ENCODE assay signal across 8 mouse cellular contexts in the genomic region with DNA sequence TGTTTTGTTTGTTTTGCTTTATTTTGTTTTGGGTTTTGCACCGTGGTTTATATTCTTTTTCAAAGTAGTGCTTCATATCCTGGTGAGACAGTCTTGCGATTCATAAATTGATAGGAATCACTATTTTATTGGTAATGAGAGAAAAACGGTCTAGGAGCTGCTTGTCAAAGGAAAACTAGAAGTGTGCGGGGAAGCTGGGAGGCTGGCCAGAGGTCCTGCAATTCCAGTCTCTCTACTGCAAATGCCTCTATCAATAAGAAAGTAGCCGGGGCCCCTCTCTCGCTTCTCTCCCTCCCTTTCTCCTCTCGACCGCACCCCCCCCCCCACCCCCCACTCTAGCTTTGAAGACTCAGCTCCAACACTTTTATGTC. TPM values are rescaled to one million over a fixed set of nuclear protein-coding genes. Genes with fewer than 3 reads are reported as not detected.
A peak's percentile ranks its signal among the peaks of the same experiment; 100 is the strongest.
DNase-seq lines count a peak whose midpoint lies in the region; ATAC-seq and TF ChIP-seq lines count a peak whose summit lies in the region.

No protein-coding gene starts in this region.

- peak overlapping the region; percentile 79 for H3K9ac ChIP-seq in heart, embryonic 11.5 days (ENCODE audit: low read depth, low read length)
- 0 out of 2 replicates have a peak overlapping the region, but pooled peaks have one; percentile 70 for H3K9ac ChIP-seq in embryonic facial prominence, embryonic 15.5 days
- H3K9ac ChIP-seq in intestine, postnatal 0 days (ENCODE audit: low read depth, low read length) = peak overlapping the region; percentile 97; the same call in 1 of the 2 replicates
- peak overlapping the region; percentile 95; the same call in 1 of the 2 replicates for H3K9ac ChIP-seq in midbrain, postnatal 0 days (replicated peaks; ENCODE audit: low read length, poor library complexity, severe bottlenecking)

- peak; percentile 46 for ATAC-seq in heart, embryonic 11.5 days (replicated peaks; ENCODE audit: insufficient number of reproducible peaks, low FRiP score, low TSS enrichment)
- peak; percentile 35 for ATAC-seq in embryonic facial prominence, embryonic 15.5 days (ENCODE audit: insufficient number of reproducible peaks, low FRiP score, low TSS enrichment, low read depth)
- ATAC-seq in intestine, postnatal 0 days = peak; percentile 28; the same call in 1 of the 2 replicates
- ATAC-seq in midbrain, postnatal 0 days (ENCODE audit: low FRiP score) = peak; percentile 42

- H3ac ChIP-seq in C2C12 (ENCODE audit: control insufficient read depth, insufficient read length, low read depth) = peak overlapping the region; percentile 18

- H3K9me3 ChIP-seq in heart, embryonic 11.5 days (replicated peaks; ENCODE audit: control insufficient read depth, low read length) = no peaks in the 10 kb centered on the region
- H3K9me3 ChIP-seq in embryonic facial prominence, embryonic 15.5 days (replicated peaks) = no peaks in the 10 kb centered on the region
- no peaks in the 10 kb centered on the region for H3K9me3 ChIP-seq in intestine, postnatal 0 days (ENCODE audit: control insufficient read depth)
- H3K9me3 ChIP-seq in midbrain, postnatal 0 days (ENCODE audit: low read length) = no peaks in the 10 kb centered on the region

- no peaks in the 10 kb centered on the region for H3K36me3 ChIP-seq in heart, embryonic 11.5 days (ENCODE audit: control insufficient read depth, insufficient read depth, low read length)
- H3K36me3 ChIP-seq in C2C12 (ENCODE audit: control insufficient read depth, insufficient read depth) = no peaks in the 10 kb centered on the region
- H3K36me3 ChIP-seq in embryonic facial prominence, embryonic 15.5 days = no peaks in the 10 kb centered on the region
- no peaks in the 10 kb centered on the region for H3K36me3 ChIP-seq in intestine, postnatal 0 days (ENCODE audit: control insufficient read depth, insufficient read depth)
- H3K36me3 ChIP-seq in midbrain, postnatal 0 days (ENCODE audit: insufficient read depth, low read length) = no peaks in the 10 kb centered on the region

- TF ChIP-seq CTCF in C2C12 (IDR thresholded peaks at IDR 0.05; ENCODE audit: control insufficient read depth, insufficient read depth, insufficient read length) = no peak
- TF ChIP-seq CTCF in intestine, postnatal 0 days (IDR thresholded peaks at IDR 0.05; ENCODE audit: low read depth) = no peak
- TF ChIP-seq CTCF in midbrain, postnatal 0 days (IDR thresholded peaks at IDR 0.05) = no peak

- peak overlapping the region; percentile 90 for H3K4me3 ChIP-seq in heart, embryonic 11.5 days (ENCODE audit: low read depth, low read length)
- H3K4me3 ChIP-seq in C2C12 (ENCODE audit: insufficient read depth, poor library complexity, severe bottlenecking) = peak overlapping the region; percentile 68
- H3K4me3 ChIP-seq in embryonic facial prominence, embryonic 15.5 days (replicated peaks) = peak overlapping the region; percentile 94
- peak overlapping the region; percentile 97 for H3K4me3 ChIP-seq in intestine, postnatal 0 days (ENCODE audit: low read depth, low read length)
- H3K4me3 ChIP-seq in midbrain, postnatal 0 days (ENCODE audit: low read depth, low read length) = peak overlapping the region; percentile 83

- DNase-seq in heart, adult 18-20 months = no peak
- DNase-seq in midbrain, postnatal 0 days (ENCODE audit: low spot score) = no peak
- no peak for DNase-seq in embryo, embryonic 10.5 days (ENCODE audit: low spot score)
- no peak for DNase-seq in adrenal gland, adult 8-10 months

- H3K27me3 ChIP-seq in heart, embryonic 11.5 days (ENCODE audit: control insufficient read depth, insufficient read depth, low read length) = no peaks in the 10 kb centered on the region
- H3K27me3 ChIP-seq in C2C12 (ENCODE audit: control insufficient read depth, insufficient read depth, insufficient read length) = no peaks in the 10 kb centered on the region
- H3K27me3 ChIP-seq in embryonic facial prominence, embryonic 15.5 days = no peaks in the 10 kb centered on the region
- H3K27me3 ChIP-seq in intestine, postnatal 0 days (replicated peaks; ENCODE audit: control insufficient read depth, insufficient read depth, low read length) = no peaks in the 10 kb centered on the region
- no peaks in the 10 kb centered on the region for H3K27me3 ChIP-seq in midbrain, postnatal 0 days (ENCODE audit: insufficient read depth, low read length)

- H3K79me2 ChIP-seq in C2C12 (ENCODE audit: control insufficient read depth, insufficient read depth) = peaks cover 5% of the 10 kb centered on the region

- peak overlapping the region; percentile 78 for H3K4me2 ChIP-seq in heart, embryonic 11.5 days
- H3K4me2 ChIP-seq in embryonic facial prominence, embryonic 15.5 days (replicated peaks) = peak overlapping the region; percentile 70
- peak overlapping the region; percentile 87 for H3K4me2 ChIP-seq in intestine, postnatal 0 days (replicated peaks; ENCODE audit: low read depth)
- peak overlapping the region; percentile 41 for H3K4me2 ChIP-seq in midbrain, postnatal 0 days (ENCODE audit: low read depth, low read length, poor library complexity, severe bottlenecking)

- H3K79me3 ChIP-seq in C2C12 (ENCODE audit: low read depth) = no peaks in the 10 kb centered on the region

- peak overlapping the region; percentile 92 for H3K27ac ChIP-seq in heart, embryonic 11.5 days (ENCODE audit: low read depth, low read length)
- H3K27ac ChIP-seq in embryonic facial prominence, embryonic 15.5 days (replicated peaks) = peak overlapping the region; percentile 99
- 0 out of 2 replicates have a peak overlapping the region, but pooled peaks have one; percentile 98 for H3K27ac ChIP-seq in intestine, postnatal 0 days (ENCODE audit: low read depth, low read length)
- H3K27ac ChIP-seq in midbrain, postnatal 0 days (ENCODE audit: low read depth, low read length) = peak overlapping the region; percentile 100

- peaks cover 5% of the 10 kb centered on the region for H3K4me1 ChIP-seq in heart, embryonic 11.5 days (ENCODE audit: control insufficient read depth, insufficient read depth, low read length)
- H3K4me1 ChIP-seq in embryonic facial prominence, embryonic 15.5 days = peaks cover 11% of the 10 kb centered on the region
- H3K4me1 ChIP-seq in intestine, postnatal 0 days (replicated peaks; ENCODE audit: control insufficient read depth, insufficient read depth, low read length) = no peaks in the 10 kb centered on the region
- peaks cover 6% of the 10 kb centered on the region; the same call in 1 of the 2 replicates for H3K4me1 ChIP-seq in midbrain, postnatal 0 days (ENCODE audit: insufficient read depth, low read length)

- WGBS in heart, embryonic 11.5 days (ENCODE audit: insufficient replicate concordance) = 3% methylated on average over 5 of the region's 8 CpGs
- WGBS in embryonic facial prominence, embryonic 15.5 days = 3% methylated on average over 7 of the region's 8 CpGs
- WGBS in intestine, postnatal 0 days = 4% methylated on average over 6 of the region's 8 CpGs
- WGBS in midbrain, postnatal 0 days = 3% methylated on average over 7 of the region's 8 CpGs

TF ChIP-seq in C2C12, 6 proteins besides CTCF, POLR2A, EP300 and RAD21:
- TF ChIP-seq MAX (IDR thresholded peaks at IDR 0.05) = no peak
- TF ChIP-seq MYOD1 (IDR thresholded peaks at IDR 0.05; ENCODE audit: control insufficient read depth, insufficient read length, low read depth) = no peak
- TF ChIP-seq MYOG (IDR thresholded peaks at IDR 0.05; ENCODE audit: control insufficient read depth, extremely low read depth, insufficient read length) = no peak
- no peak for TF ChIP-seq CEBPB (IDR thresholded peaks at IDR 0.05; ENCODE audit: low read depth)
- TF ChIP-seq USF1 (IDR thresholded peaks at IDR 0.05; ENCODE audit: low read depth) = no peak
- no peak for TF ChIP-seq FOSL1 (IDR thresholded peaks at IDR 0.05; ENCODE audit: insufficient read depth, low read length, poor library complexity, severe bottlenecking)

RNA-seq across cellular contexts. Expression of a gene that starts 0.8 kb away (rescaled TPM):
- polyA plus RNA-seq in heart, embryonic 11.5 days (2014; fragmentation: Nextera tagmentation; extraction: Ambion mirVana) = 24.9 and 27.7 TPM in 2 replicates
- 1 to 10 TPM; 6.6 to 7.0 TPM for total RNA-seq in heart, adult 18-20 months (2021)
- 4.8 TPM for polyA plus RNA-seq in C2C12 (2012; fragmentation: generic; extraction: Trizol)
- polyA plus RNA-seq in embryonic facial prominence, embryonic 15.5 days (2015; fragmentation: Nextera tagmentation; extraction: Ambion mirVana) = 37.9 and 39.3 TPM in 2 replicates
- polyA plus RNA-seq in intestine, postnatal 0 days (2015; fragmentation: Nextera tagmentation; extraction: Ambion mirVana) = 10.5 and 11.5 TPM in 2 replicates
- 28.6 and 32.5 TPM in 2 replicates for total RNA-seq in midbrain, postnatal 0 days (2014; rRNA removed)
- 36.0 and 37.0 TPM in 2 replicates for polyA plus RNA-seq in midbrain, postnatal 0 days (2015; fragmentation: Nextera tagmentation; extraction: Ambion mirVana)
- 10 to 100 TPM; 22.0 to 33.7 (median 27.6) TPM for total RNA-seq in adrenal gland, adult 8-10 months (2022)
